Mouse (Mus musculus) limb, embryonic 12.5 days (tissue): ENCODE data around the gene Fgfr2. TPM values are rescaled to one million over a fixed set of nuclear protein-coding genes. Genes with fewer than 3 reads are reported as not detected.

Experiments
- ATAC-seq: fragments of 200-750 bp; cut with Nextera tagmentation; 2 replicates; pipeline ENCODE4 v1.8.0; 2017; ENCODE audit warnings: low read depth, moderate TSS enrichment; ENCODE audit not compliant: insufficient number of reproducible peaks, insufficient read depth, low FRiP score, low TSS enrichment
- H3K27ac ChIP-seq: fragments of 300-500 bp; sonication (generic); 2 replicates; pipeline ENCODE4 v1.5.1; 2016; ENCODE audit warnings: mild to moderate bottlenecking, moderate library complexity
- H3K27me3 ChIP-seq: fragments of 300-500 bp; sonication (generic); 2 replicates; pipeline ENCODE4 v1.6.1; 2016; ENCODE audit warnings: mild to moderate bottlenecking, moderate library complexity
- H3K36me3 ChIP-seq: fragments of 300-500 bp; sonication (generic); 2 replicates; pipeline ENCODE4 v1.6.1; 2016; ENCODE audit warnings: mild to moderate bottlenecking, moderate library complexity
- H3K4me1 ChIP-seq: fragments of 300-500 bp; sonication (generic); replicated peaks from 2 replicates; pipeline ENCODE4 v1.6.1; 2016
- H3K4me2 ChIP-seq: fragments of 300-500 bp; sonication (generic); 2 replicates; pipeline ENCODE4 v1.6.1; 2016; ENCODE audit warnings: mild to moderate bottlenecking, moderate library complexity
- H3K4me3 ChIP-seq: fragments of 300-500 bp; sonication (generic); replicated peaks from 2 replicates; pipeline ENCODE4 v1.5.1; 2016; ENCODE audit warnings: mild to moderate bottlenecking
- H3K9ac ChIP-seq: fragments of 300-500 bp; sonication (generic); replicated peaks from 2 replicates; pipeline ENCODE4 v1.6.1; 2016; ENCODE audit warnings: mild to moderate bottlenecking, moderate library complexity
- H3K9me3 ChIP-seq: fragments of 300-500 bp; sonication (generic); 2 replicates; pipeline ENCODE4 v1.6.1; 2016; ENCODE audit warnings: mild to moderate bottlenecking, moderate library complexity
- WGBS: fragments of 180-500 bp; shearing (Covaris S2); methylation state at CpG from one replicate; pipeline ENCODE4 v1.1.7; 2016; 5-methylcytosine and 5-hydroxymethylcytosine counted together
- polyA plus RNA-seq: library from polyadenylated mRNA; unstranded; fragments of >200 nt; fragmentation: Nextera tagmentation; extraction: Ambion mirVana; gene quantifications from 2 replicates; pipeline ENCODE4 v1.2.1, GENCODE M21; 2016

Gene Fgfr2
- polyA plus RNA-seq, 1 experiment from 2014 or later = 112 TPM

DNA sequence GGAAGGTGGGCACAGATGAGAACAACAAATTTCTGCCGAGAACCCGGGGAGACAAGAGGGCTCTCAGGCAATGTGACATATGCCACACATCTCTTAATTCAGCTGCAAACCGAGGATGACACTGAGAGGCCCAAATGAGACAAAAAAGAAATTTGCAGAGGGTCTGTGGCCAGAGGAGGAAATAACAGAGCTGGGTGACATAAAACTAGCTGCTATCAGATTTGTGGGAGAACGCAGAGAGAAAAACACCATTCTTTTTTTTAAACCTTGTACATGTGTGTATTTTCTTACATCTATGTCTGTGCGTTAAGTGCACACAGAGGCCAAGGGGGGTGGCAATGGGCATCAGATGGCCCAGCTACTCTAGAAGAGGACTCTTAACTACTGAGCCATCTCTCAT lies 328.0 kb downstream of the Fgfr2 start:
- no peak for ATAC-seq
- 91% methylated on average over 5 of the region's 5 CpGs for WGBS
- Histone ChIP-seq H3K27me3 (no peaks in the 10 kb centered on the region), H3K4me2 (no peak overlapping the region), H3K27ac (no peak overlapping the region), H3K36me3 (0 out of 2 replicates have a peak, but pooled peaks cover 12% of the 10 kb centered on the region), H3K4me3 (no peak overlapping the region), H3K9me3 (no peaks in the 10 kb centered on the region), H3K4me1 (peaks cover 37% of the 10 kb centered on the region), H3K9ac (no peak overlapping the region)

DNA sequence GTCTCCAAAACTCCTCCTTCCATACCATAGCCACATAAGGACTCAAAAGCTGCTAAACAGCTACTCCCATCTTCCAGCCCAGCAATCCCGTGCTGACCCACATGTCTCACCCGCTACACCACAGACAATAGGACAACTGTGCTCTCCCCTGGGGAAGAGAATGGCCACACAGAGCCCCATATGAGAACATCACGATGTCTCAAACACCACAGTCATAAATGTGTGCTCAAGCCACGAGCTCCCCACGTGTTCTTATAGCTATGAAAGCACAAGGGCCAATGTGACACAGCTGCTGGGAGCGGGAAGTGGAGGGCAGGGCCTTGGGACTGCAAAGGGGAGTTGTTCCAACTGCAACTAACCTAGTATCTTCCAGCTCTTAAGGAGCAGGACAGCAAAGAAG lies 329.7 kb downstream of the Fgfr2 start:
- H3K4me1 ChIP-seq = peaks cover 28% of the 10 kb centered on the region
- no peaks in the 10 kb centered on the region for H3K27me3 ChIP-seq
- no peaks in the 10 kb centered on the region for H3K9me3 ChIP-seq
- no peak overlapping the region for H3K9ac ChIP-seq
- H3K27ac ChIP-seq = no peak overlapping the region
- H3K4me3 ChIP-seq = no peak overlapping the region
- 74% methylated on average over 6 of the region's 6 CpGs for WGBS
- H3K36me3 ChIP-seq = 0 out of 2 replicates have a peak, but pooled peaks cover 6% of the 10 kb centered on the region
- ATAC-seq = no peak
- H3K4me2 ChIP-seq = no peak overlapping the region

DNA sequence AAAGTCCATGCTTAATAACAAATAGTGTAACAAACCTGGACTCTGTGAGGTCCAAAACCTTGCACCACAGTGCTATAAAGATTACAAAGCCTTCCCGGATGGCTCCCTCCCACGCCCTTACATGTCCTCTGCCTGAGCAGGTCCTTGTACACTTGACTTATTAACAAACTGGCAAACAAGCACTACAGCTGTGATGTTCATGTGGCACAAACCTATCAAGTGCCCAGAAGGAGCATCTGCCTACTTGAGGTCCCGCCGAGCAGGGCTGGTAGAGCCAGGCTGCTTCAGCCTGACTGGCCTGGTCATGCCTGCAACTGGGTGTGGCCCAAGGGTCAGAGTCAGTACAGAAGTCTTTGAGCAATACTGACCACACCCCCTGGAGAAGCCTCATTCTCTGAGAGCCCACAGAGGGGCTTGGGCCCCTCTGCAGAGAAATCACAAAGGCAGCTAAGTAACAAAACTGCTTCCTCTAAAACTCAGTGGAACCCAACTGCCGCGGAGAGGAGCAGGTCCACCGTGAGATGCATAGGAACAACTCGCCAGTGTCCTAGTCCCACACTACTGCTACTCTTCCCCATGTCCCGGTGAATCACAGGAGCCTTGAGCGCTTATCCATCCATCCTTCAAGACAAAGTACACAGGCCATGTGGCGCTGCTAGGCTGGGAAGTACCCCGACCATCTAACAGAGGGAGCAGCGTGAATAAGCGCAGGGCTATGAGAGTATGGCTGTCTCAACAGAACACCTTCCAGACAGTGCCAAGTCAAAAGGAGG lies 332.5 kb downstream of the Fgfr2 start:
- no peak for ATAC-seq
- 85% methylated on average over 14 of the region's 14 CpGs for WGBS
- H3K27ac ChIP-seq = no peak overlapping the region
- H3K4me3 ChIP-seq = no peak overlapping the region
- H3K36me3 ChIP-seq = no peaks in the 10 kb centered on the region
- H3K4me1 ChIP-seq = peaks cover 39% of the 10 kb centered on the region
- H3K4me2 ChIP-seq = no peak overlapping the region
- H3K27me3 ChIP-seq = no peaks in the 10 kb centered on the region
- H3K9ac ChIP-seq = no peak overlapping the region
- no peaks in the 10 kb centered on the region for H3K9me3 ChIP-seq

DNA sequence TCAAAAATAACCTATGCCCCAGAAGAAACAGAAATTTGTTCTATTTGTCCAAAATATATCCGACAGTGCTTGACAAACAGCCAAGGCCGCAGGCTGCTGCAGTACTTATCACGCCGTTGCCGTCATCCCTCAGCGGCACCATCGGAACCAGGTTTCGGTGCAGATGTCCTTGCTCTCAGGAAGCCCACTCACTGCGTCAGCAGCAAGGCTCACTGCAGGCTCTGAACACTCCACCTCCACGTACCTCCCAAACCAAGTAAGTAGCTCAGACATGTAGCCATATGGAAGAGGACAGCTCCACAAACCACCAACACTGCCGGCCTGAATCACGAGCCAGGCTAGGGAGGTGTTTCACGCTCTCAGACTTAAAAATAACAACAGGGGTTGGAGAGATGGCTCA lies 334.3 kb downstream of the Fgfr2 start:
- H3K9me3 ChIP-seq = no peaks in the 10 kb centered on the region
- no peak overlapping the region for H3K27ac ChIP-seq
- no peak overlapping the region for H3K4me2 ChIP-seq
- no peaks in the 10 kb centered on the region for H3K27me3 ChIP-seq
- H3K4me1 ChIP-seq = peaks cover 34% of the 10 kb centered on the region
- H3K4me3 ChIP-seq = no peak overlapping the region
- 96% methylated on average over 13 of the region's 13 CpGs for WGBS
- no peak overlapping the region for H3K9ac ChIP-seq
- ATAC-seq = no peak
- H3K36me3 ChIP-seq = no peaks in the 10 kb centered on the region

- H3K4me1 ChIP-seq = peaks cover 27% of the 10 kb centered on the region
- no peak overlapping the region for H3K27ac ChIP-seq
- no peak overlapping the region for H3K4me3 ChIP-seq
- H3K4me2 ChIP-seq = no peak overlapping the region
- no peaks in the 10 kb centered on the region for H3K36me3 ChIP-seq
- no peaks in the 10 kb centered on the region for H3K27me3 ChIP-seq
- no peak overlapping the region for H3K9ac ChIP-seq
- no peaks in the 10 kb centered on the region for H3K9me3 ChIP-seq
- ATAC-seq = no peak
- WGBS = 93% methylated on average over 4 of the region's 4 CpGs
These were observed 335.5 kb downstream of the Fgfr2 start for GRCm38 (mm10) chr7:132787496-132788190.

DNA sequence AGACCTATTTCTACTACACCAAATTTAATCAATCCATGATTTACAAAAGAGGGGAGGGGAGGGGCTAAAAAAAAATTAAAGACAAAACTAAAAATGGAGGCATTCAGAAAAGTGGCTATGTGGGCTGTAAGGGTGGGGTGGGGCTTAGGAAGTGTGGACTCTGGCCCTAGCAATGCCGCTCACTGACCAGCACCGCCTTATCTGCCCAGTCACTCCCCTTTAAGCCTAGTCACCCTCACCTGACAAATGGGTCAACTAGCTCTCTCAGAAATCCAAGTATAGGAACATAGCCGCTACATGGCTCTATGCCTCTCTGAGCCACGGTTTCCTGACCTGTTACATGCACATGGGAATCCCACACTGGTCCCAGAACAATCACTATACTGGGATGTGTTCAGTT lies 336.1 kb downstream of the Fgfr2 start:
- no peaks in the 10 kb centered on the region for H3K27me3 ChIP-seq
- H3K9me3 ChIP-seq = no peaks in the 10 kb centered on the region
- peaks cover 31% of the 10 kb centered on the region for H3K4me1 ChIP-seq
- no peak overlapping the region for H3K9ac ChIP-seq
- H3K4me3 ChIP-seq = no peak overlapping the region
- H3K36me3 ChIP-seq = no peaks in the 10 kb centered on the region
- H3K27ac ChIP-seq = no peak overlapping the region
- no peak for ATAC-seq
- no peak overlapping the region for H3K4me2 ChIP-seq
- WGBS = 88% methylated on average over 4 of the region's 4 CpGs

DNA sequence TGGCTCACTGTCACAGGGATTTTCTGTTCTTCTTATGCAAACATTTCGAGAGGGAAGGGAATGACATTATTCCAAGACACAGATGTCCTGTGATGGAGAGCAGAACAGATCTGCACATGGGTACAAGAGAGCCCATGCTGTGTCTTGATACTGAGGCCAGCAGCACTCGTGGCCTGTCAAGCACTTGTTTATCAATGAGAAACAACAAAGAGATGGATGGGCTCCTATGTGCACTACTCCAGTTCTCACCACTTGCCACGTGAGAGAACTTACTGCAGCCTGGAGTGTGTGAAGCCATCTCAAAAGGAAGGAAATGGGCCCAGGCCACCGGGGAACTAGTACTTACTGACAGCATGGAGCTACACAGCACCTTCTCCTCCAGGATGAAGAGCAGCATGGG lies 336.6 kb downstream of the Fgfr2 start:
- ATAC-seq = no peak
- Histone ChIP-seq H3K4me2 (no peak overlapping the region), H3K9me3 (no peaks in the 10 kb centered on the region), H3K27me3 (no peaks in the 10 kb centered on the region), H3K27ac (no peak overlapping the region), H3K36me3 (no peaks in the 10 kb centered on the region), H3K4me1 (peaks cover 34% of the 10 kb centered on the region), H3K9ac (no peak overlapping the region), H3K4me3 (no peak overlapping the region)
- WGBS = 55% methylated on average over 4 of the region's 4 CpGs

DNA sequence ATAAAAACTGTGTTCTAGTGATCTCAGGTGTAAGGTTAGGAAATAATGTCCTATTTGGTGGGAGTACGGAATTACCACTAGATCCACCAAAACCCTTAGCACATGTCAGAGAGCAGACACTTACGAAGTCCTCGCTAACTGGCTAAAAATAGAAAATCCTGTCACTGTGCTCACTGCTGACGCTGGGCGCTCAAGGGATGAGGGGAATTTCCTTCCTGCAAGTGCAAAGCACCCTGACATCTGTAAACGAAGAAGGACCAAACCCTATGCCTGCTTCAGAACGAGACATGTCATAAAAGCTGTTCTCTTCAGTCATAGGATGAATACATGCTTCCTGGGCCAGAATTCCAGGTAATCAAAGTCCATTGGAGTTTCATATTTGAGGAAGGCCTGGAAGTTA lies 337.1 kb downstream of the Fgfr2 start:
- Histone ChIP-seq H3K4me2 (no peak overlapping the region), H3K27ac (no peak overlapping the region), H3K27me3 (no peaks in the 10 kb centered on the region), H3K9me3 (no peaks in the 10 kb centered on the region), H3K36me3 (no peaks in the 10 kb centered on the region), H3K4me3 (no peak overlapping the region), H3K9ac (no peak overlapping the region), H3K4me1 (peaks cover 38% of the 10 kb centered on the region)
- 74% methylated on average over 7 of the region's 7 CpGs for WGBS
- no peak for ATAC-seq

DNA sequence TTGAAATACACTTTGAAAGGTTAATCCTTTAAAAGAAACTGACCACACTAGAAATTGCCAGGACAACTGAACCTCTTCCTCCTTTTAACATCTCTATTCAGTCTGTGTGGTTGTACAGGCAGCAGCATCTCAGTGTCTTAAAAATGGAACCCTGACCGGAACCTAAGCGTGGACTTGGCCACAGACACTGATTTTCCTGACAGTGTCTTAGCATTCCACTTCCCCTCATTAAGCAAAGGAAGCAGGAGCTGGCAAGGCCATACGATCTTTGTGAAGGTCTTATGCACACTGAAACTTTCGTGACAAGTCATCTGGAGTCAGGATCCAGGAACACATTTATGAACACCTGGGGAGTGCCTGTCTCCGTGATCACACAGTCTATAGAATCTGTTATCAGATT lies 339.0 kb downstream of the Fgfr2 start:
- Histone ChIP-seq H3K36me3 (peaks cover 1% of the 10 kb centered on the region; the same call in 1 of the 2 replicates), H3K9ac (no peak overlapping the region), H3K27ac (no peak overlapping the region), H3K4me3 (no peak overlapping the region), H3K27me3 (no peaks in the 10 kb centered on the region), H3K4me2 (no peak overlapping the region), H3K9me3 (no peaks in the 10 kb centered on the region), H3K4me1 (peaks cover 49% of the 10 kb centered on the region)
- ATAC-seq = no peak
- WGBS = 76% methylated on average over 5 of the region's 5 CpGs

DNA sequence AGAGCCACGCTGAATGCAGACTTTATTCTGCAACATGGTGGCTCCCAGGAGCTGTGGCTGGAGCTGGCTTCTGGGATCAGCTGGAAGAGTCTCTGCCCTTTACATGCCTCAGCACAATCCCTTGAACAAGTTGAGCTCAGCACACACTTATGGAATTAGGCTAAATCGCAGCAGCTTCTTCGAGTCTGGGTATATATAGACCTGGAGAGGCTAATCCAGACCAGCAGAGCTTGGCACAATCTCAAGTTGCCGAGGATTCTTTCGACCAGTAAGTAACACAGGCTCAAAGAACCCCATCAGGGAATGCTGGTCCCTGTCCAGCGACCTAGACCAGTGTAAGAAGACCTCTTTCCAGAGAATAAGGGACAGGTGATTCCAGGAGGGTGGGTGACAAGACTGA lies 341.3 kb downstream of the Fgfr2 start:
- Histone ChIP-seq H3K27me3 (no peaks in the 10 kb centered on the region), H3K4me1 (peaks cover 49% of the 10 kb centered on the region), H3K27ac (peak overlapping the region; percentile 84), H3K4me3 (no peak overlapping the region), H3K36me3 (peaks cover 24% of the 10 kb centered on the region), H3K9me3 (no peaks in the 10 kb centered on the region), H3K9ac (no peak overlapping the region), H3K4me2 (no peak overlapping the region)
- no peak for ATAC-seq
- 63% methylated on average over 6 of the region's 6 CpGs for WGBS

GRCm38 (mm10) chr7:132781130-132781814 lies 341.9 kb downstream of the Fgfr2 start:
- Histone ChIP-seq H3K27ac (peak overlapping the region; percentile 84), H3K27me3 (no peaks in the 10 kb centered on the region), H3K9me3 (no peaks in the 10 kb centered on the region), H3K36me3 (peaks cover 29% of the 10 kb centered on the region), H3K4me1 (peaks cover 44% of the 10 kb centered on the region), H3K4me2 (no peak overlapping the region), H3K4me3 (no peak overlapping the region), H3K9ac (0 out of 2 replicates have a peak overlapping the region, but pooled peaks have one; percentile 23)
- WGBS = 32% methylated on average over 7 of the region's 7 CpGs
- peak; percentile 32; the same call in 1 of the 2 replicates for ATAC-seq
